Mouse (Mus musculus) myocyte (in vitro differentiated cells): ENCODE measurements at regions not wholly inside any gene's neighbourhood (a gene's known extent, or its start where the extent isn't known, plus 50 kb on each side); places are given as distances from the start of the nearest gene placed in this dataset.

Experiments
- CEBPB ChIP-seq: IDR thresholded peaks from 2 replicates; pipeline ENCODE4 v1.6.1; 2011; ENCODE audit warnings: mild to moderate bottlenecking, moderate library complexity; ENCODE audit not compliant: poor library complexity, insufficient read depth, severe bottlenecking
- E2F4 ChIP-seq: IDR thresholded peaks from one replicate; pipeline ENCODE4 v1.6.1; 2011; ENCODE audit warnings: mild to moderate bottlenecking, control low read depth, moderate library complexity; ENCODE audit not compliant: insufficient read depth
- MAX ChIP-seq: IDR thresholded peaks from one replicate; pipeline ENCODE4 v1.6.1; 2011; ENCODE audit warnings: low read depth, mild to moderate bottlenecking, control low read depth
- MYOD1 ChIP-seq, 3 experiments: IDR thresholded peaks; one replicate each; pipeline ENCODE4 v1.6.1; 2011; ENCODE audit warnings: control low read depth in 2 of 3, low read depth in 2 of 3, mild to moderate bottlenecking in 2 of 3, moderate library complexity in 1 of 3; ENCODE audit not compliant: insufficient read length in 2 of 3, control insufficient read depth in 1 of 3
- POLR2A ChIP-seq: IDR thresholded peaks from one replicate; pipeline ENCODE4 v1.6.1; 2011; ENCODE audit warnings: low read depth, mild to moderate bottlenecking, control low read depth, moderate library complexity; ENCODE audit not compliant: insufficient read length
- USF1 ChIP-seq: IDR thresholded peaks from one replicate; pipeline ENCODE4 v1.6.1; 2011; ENCODE audit warnings: low read depth, mild to moderate bottlenecking, control low read depth, moderate library complexity

DNA sequence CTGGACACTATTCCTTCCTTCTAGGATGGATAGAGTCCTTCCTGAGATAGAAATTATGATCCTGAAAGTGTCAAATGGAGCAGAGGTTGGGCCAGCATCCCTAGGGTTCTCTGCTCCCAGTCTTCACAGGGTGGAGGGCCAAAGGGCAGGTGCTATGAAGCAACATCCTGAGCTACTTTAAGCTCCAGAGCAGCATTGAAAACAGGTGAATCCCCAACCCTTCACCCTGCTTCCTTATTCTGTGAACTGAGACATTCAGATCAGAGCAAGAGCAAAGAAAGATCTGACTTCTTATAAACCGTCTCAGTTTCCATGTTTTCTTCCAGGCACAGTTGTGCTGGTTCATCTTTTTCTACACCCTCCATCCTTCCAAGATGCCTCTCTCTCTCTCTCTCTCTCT is 185.1 kb downstream of the Cog6 start:
- TF ChIP-seq POLR2A (no peak), USF1 (no peak), E2F4 (no peak), MAX (no peak), MYOD1 (IDR thresholded peaks at IDR 0.05; ENCODE audit: control insufficient read depth in 1 of 3, insufficient read length in 2 of 3, low read depth in 2 of 3) (no peak), CEBPB (no peak)
